Mouse (Mus musculus): Measurements from ENCODE around the gene 1700019D03Rik. TPM values are rescaled to one million over a fixed set of nuclear protein-coding genes. Genes with fewer than 3 reads are reported as not detected.
"Not testable (repeated sequence)": the region's sequence is repeated elsewhere in the genome, so short reads cannot be mapped to it uniquely, and the experiment has no call there.

1700019D03Rik gene
- polyA plus RNA-seq, 1 experiment, result not detected

DNA sequence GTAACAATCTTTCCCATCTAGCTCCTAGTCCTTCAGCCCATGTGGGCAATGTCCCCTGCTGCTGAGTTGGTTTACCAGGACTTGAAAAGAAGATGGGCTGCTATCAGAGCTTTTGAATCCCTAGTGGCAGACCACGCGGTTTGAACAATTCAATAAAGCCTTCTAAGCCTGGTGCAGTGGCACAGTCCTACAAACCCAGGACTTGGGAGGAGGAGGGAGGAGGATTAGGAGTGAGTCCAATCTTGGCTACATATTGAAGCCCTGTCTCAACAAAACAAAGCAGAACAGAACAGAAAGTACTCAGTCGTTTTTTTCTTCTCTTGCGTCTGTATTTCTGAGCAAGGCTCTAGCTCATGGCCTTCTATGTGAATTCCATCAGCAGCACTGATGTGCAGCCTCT is 63.2 kb downstream of the 1700019D03Rik start:
- Histone ChIP-seq H3K4me1 (ENCODE audit: control insufficient read depth, insufficient read depth, low read length) (peaks cover 15% of the 10 kb centered on the region), H3K27ac (ENCODE audit: insufficient read depth, low read depth, low read length) (no peak overlapping the region), H3K4me3 (ENCODE audit: insufficient read depth, low read length) (no peak overlapping the region)
- no peak for TF ChIP-seq POLR2A (IDR thresholded peaks at IDR 0.05; ENCODE audit: borderline replicate concordance, low read depth, low read length)

DNA sequence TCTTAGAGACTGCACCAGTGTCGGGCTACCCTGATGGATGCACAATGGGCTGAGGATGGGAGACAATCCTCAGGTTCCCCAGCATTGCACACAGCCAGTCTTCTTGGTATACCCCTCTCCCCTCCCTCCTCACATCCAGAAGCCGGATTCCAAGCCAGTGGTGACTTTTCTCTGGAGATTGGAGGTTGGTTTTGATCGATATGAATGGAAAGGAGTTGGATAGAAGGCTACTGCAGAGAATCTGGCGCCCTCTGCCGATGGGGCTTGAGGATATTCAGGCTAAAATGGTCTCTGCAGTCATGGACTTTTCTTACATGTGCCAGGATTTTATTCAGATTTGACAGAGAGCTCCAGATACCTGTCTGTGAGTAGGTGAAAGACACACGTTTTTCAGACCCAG is 64.9 kb downstream of the 1700019D03Rik start:
- Histone ChIP-seq H3K27ac (ENCODE audit: insufficient read depth, low read depth, low read length) (no peak overlapping the region), H3K4me1 (ENCODE audit: control insufficient read depth, insufficient read depth, low read length) (peaks cover 15% of the 10 kb centered on the region), H3K4me3 (ENCODE audit: insufficient read depth, low read length) (no peak overlapping the region)
- TF ChIP-seq CTCF (IDR thresholded peaks at IDR 0.05; ENCODE audit: low read depth, low read length) (peak; percentile 57), POLR2A (IDR thresholded peaks at IDR 0.05; ENCODE audit: borderline replicate concordance, low read depth, low read length) (no peak)

- no peak for TF ChIP-seq CTCF (IDR thresholded peaks at IDR 0.05; ENCODE audit: low read depth, low read length)
- no peak for TF ChIP-seq POLR2A (IDR thresholded peaks at IDR 0.05; ENCODE audit: borderline replicate concordance, low read depth, low read length)
- Histone ChIP-seq H3K27ac (ENCODE audit: insufficient read depth, low read depth, low read length) (no peak overlapping the region), H3K4me3 (ENCODE audit: insufficient read depth, low read length) (no peak overlapping the region), H3K4me1 (ENCODE audit: control insufficient read depth, insufficient read depth, low read length) (peaks cover 10% of the 10 kb centered on the region)
Observed at GRCm38 (mm10) chr1:52954456-52954855, 65.5 kb downstream of the 1700019D03Rik start.

DNA sequence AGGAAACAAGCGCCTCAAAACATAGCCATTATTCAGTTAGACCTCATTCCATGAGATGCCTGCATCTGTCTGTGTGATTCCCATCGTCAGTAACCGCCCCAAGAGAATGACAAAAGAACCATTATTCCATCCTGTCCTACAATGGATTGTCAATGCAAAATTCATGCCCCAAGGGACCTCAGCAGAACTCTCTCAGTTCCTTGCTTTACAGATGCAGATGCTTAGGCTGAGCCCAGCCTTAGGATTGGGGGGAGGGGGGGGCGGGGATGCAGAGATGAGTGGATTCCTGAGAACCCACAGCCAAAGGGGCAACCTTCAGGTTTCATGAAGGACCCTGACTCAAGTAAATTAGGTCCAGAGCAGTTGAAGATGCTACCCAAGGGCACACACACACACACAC is 66.4 kb downstream of the 1700019D03Rik start:
- peaks cover 10% of the 10 kb centered on the region for H3K4me1 ChIP-seq (ENCODE audit: control insufficient read depth, insufficient read depth, low read length)
- TF ChIP-seq CTCF (IDR thresholded peaks at IDR 0.05; ENCODE audit: low read depth, low read length) (no peak), POLR2A (IDR thresholded peaks at IDR 0.05; ENCODE audit: borderline replicate concordance, low read depth, low read length) (no peak)
- H3K27ac ChIP-seq (ENCODE audit: insufficient read depth, low read depth, low read length), result no peak overlapping the region
- H3K4me3 ChIP-seq (ENCODE audit: insufficient read depth, low read length), result no peak overlapping the region

DNA sequence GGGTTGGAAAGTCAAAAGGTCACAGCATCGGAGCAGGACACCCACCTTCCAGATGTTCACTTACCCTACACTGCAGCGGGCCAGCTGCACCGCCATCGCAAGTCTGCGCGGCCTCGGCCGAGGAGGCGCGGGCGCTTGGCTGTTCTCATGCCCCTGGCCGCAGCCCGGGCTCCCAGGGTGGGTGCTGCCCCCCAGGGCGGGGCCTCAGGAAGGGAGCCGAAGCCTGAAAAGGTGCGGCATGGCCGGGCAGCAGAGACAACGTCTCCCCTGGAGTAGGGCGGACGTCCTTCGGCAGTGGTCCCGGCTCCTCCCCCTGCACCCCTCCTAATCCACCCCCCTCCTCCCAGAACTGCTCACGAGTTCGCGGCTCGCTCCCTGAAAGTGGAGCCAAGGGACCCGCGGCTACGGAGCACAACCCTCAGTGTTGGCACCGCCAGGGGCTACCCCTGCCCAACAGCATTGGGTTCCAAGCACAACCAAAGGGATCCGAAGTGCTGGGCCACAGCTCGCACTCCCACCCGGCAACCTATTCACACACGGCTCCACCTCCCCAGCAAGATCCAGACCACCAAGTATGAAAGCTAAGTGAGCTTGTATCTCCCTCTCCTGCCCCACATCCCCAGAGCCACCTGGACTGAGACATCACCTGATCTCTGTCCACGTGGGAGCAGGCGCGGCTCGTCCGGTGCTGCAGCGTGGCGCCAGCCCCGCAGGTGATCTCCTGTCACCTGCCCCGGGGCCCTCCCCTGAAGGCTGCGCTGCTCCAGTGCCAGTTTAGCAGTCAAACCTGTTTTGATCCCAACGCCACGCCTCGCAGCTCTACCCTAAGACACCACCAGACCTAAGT is 67.2 kb downstream of the 1700019D03Rik start:
- Histone ChIP-seq H3K4me1 (ENCODE audit: control insufficient read depth, insufficient read depth, low read length) (peaks cover 10% of the 10 kb centered on the region), H3K27ac (ENCODE audit: insufficient read depth, low read depth, low read length) (no peak overlapping the region)
- TF ChIP-seq CTCF (IDR thresholded peaks at IDR 0.05; ENCODE audit: low read depth, low read length) (no peak), POLR2A (IDR thresholded peaks at IDR 0.05; ENCODE audit: borderline replicate concordance, low read depth, low read length) (no peak)

GRCm38 (mm10) chr1:52952143-52952542 is 67.8 kb downstream of the 1700019D03Rik start:
- Histone ChIP-seq H3K4me1 (ENCODE audit: control insufficient read depth, insufficient read depth, low read length) (peaks cover 10% of the 10 kb centered on the region), H3K27ac (ENCODE audit: insufficient read depth, low read depth, low read length) (no peak overlapping the region), H3K4me3 (ENCODE audit: insufficient read depth, low read length) (peak overlapping the region; percentile 40)
- TF ChIP-seq CTCF (IDR thresholded peaks at IDR 0.05; ENCODE audit: low read depth, low read length), result no peak
- TF ChIP-seq POLR2A (IDR thresholded peaks at IDR 0.05; ENCODE audit: borderline replicate concordance, low read depth, low read length), result no peak

More for the DNA sequence above, 67.2 kb downstream of the 1700019D03Rik start:
- peak overlapping the region; percentile 40 for H3K4me3 ChIP-seq (ENCODE audit: insufficient read depth, low read length)

DNA sequence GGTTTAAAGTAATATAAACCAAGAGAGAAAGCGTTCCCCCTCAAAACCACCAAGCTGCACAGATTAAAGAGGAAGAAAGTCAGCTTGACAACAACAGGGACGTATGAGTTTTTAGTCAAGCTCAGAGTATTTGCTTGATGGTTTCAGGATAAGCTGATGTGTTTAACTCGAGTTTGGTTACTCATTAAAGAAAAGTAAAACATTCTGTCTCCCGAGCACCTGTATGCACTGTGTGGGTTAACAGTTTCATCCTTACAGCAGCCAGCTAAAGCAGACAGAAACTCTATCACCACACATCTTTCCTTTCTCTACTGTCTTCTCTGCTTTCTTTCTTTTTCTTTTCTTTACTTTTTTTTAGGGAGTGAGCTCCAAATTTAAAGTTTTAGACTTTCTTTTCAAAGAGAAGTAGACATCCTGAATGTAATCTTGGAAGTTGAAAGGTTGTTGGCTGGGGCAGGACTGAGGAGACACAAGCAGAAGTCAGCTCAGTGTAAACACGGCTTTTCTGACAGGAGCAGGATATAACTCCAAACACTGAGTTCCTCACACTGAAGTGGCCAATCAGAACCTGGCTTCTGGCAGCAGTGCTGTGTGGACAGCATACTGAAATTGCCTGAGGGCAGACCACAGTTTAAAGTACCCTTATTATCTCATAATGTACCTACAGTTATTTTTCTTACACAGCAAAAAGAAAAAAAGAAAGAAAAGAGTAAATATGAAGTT is 68.7 kb downstream of the 1700019D03Rik start:
- H3K4me3 ChIP-seq (ENCODE audit: insufficient read depth, low read length), result no peak overlapping the region
- no peak overlapping the region for H3K27ac ChIP-seq (ENCODE audit: insufficient read depth, low read depth, low read length)
- no peak for TF ChIP-seq POLR2A (IDR thresholded peaks at IDR 0.05; ENCODE audit: borderline replicate concordance, low read depth, low read length)
- TF ChIP-seq CTCF (IDR thresholded peaks at IDR 0.05; ENCODE audit: low read depth, low read length), result no peak
- peaks cover 10% of the 10 kb centered on the region for H3K4me1 ChIP-seq (ENCODE audit: control insufficient read depth, insufficient read depth, low read length)

DNA sequence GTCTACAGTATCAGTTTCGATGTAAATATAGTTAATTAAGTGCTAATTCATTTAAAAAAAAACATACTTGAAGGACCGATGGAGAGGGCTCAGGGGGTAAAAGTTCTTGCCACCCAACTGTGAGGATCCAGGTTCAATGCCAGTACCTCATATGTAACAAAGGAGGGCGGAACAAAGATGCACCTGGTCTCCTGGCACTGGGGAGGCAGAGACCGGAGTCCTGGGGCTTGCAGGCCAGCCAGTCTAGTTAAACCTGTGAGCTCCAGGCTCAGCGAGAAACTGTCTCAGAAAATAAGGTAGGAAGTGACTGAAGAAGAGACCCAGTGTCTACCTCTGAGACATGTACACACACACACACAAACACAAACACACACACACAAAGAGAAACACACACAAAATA is 72.1 kb downstream of the 1700019D03Rik start:
- no peak overlapping the region for H3K27ac ChIP-seq (ENCODE audit: insufficient read depth, low read depth, low read length)
- H3K4me3 ChIP-seq (ENCODE audit: insufficient read depth, low read length), result no peak overlapping the region
- peaks cover 8% of the 10 kb centered on the region for H3K4me1 ChIP-seq (ENCODE audit: control insufficient read depth, insufficient read depth, low read length)
- TF ChIP-seq POLR2A (IDR thresholded peaks at IDR 0.05; ENCODE audit: borderline replicate concordance, low read depth, low read length) (no peak), CTCF (IDR thresholded peaks at IDR 0.05; ENCODE audit: low read depth, low read length) (no peak)

DNA sequence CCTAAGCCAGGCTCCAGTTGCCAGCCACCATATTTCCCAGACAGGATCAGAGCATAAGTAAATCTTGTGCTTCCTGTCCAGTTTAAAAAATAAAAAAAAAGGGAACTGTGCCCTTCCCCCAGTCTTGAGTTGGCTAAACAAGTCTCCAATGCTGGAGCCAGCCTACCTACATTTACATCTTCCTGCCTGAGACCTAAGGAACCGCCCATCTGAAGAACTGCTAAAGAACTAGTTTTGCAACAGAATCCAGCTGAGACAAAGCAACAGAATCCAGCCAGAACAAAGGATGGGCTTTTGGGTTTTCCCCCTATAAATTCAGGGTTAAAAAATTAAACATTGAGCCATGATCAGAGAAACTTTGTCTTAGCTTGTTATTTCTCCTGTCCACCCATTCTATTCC is 81.0 kb downstream of the 1700019D03Rik start:
- H3K4me1 ChIP-seq (ENCODE audit: control insufficient read depth, insufficient read depth, low read length), result no peaks in the 10 kb centered on the region
- no peak overlapping the region for H3K4me3 ChIP-seq (ENCODE audit: insufficient read depth, low read length)
- H3K27ac ChIP-seq (ENCODE audit: insufficient read depth, low read depth, low read length), result no peak overlapping the region
- TF ChIP-seq POLR2A (IDR thresholded peaks at IDR 0.05; ENCODE audit: borderline replicate concordance, low read depth, low read length) (no peak), CTCF (IDR thresholded peaks at IDR 0.05; ENCODE audit: low read depth, low read length) (no peak)

DNA sequence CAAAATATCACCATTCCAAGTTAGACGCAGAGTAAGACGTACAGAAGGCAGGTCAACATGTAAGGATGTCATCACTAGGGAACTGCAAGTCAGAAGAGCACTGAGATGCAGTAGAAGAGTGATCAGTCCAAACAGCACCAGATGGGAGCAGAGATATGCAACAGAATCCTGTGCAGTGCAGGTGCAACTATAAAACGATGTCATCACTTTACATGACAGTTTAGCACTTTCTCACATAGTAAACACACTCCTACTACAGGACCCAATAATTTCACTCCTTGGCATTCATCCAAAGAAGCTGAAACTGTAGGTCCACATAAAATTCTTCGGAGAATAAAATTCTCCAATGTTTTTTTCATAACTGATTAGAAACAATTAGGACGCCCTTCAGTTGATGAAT is 85.5 kb downstream of the 1700019D03Rik start:
- TF ChIP-seq CTCF (IDR thresholded peaks at IDR 0.05; ENCODE audit: low read depth, low read length) (no peak), POLR2A (IDR thresholded peaks at IDR 0.05; ENCODE audit: borderline replicate concordance, low read depth, low read length) (no peak)
- Histone ChIP-seq H3K4me3 (ENCODE audit: insufficient read depth, low read length) (no peak overlapping the region), H3K27ac (ENCODE audit: insufficient read depth, low read depth, low read length) (no peak overlapping the region)

DNA sequence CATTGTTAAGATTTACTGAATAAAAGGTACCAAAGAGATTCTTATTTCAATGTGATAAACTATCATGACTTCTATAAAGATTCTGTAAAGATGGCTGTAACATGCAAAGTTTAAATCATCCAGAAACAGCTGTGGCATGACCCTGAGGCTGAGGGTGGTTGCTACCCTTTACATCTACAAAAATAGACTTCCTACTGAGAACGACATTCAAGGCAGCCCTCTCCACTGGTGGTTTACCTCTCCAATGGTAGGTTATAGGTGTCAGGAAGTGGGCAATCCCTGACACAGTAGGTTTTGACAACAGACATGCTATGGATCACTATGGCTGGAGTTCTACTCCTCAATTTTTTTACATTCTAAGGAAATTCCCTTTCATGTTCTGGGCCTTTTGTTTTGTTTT is 95.5 kb downstream of the 1700019D03Rik start:
- H3K27ac ChIP-seq (ENCODE audit: insufficient read depth, low read depth, low read length); H3K4me1 ChIP-seq (ENCODE audit: control insufficient read depth, insufficient read depth, low read length); H3K4me3 ChIP-seq (ENCODE audit: insufficient read depth, low read length): not testable (repeated sequence)

More for the DNA sequence above, 85.5 kb downstream of the 1700019D03Rik start:
- no peaks in the 10 kb centered on the region for H3K4me1 ChIP-seq (ENCODE audit: control insufficient read depth, insufficient read depth, low read length)

GRCm38 (mm10) chr1:52918897-52919296 is 101.1 kb downstream of the 1700019D03Rik start:
- not testable (repeated sequence) for H3K4me3 ChIP-seq (ENCODE audit: insufficient read depth, low read length); H3K4me1 ChIP-seq (ENCODE audit: control insufficient read depth, insufficient read depth, low read length); H3K27ac ChIP-seq (ENCODE audit: insufficient read depth, low read depth, low read length)
